8 mouse cellular contexts compared by ENCODE assay signal in genomic region chr7:27765176-27765886, GRCm38 (mm10). TPM values are rescaled to one million over a fixed set of nuclear protein-coding genes. Genes with fewer than 3 reads are reported as not detected.
A peak's percentile ranks its signal among the peaks of the same experiment; 100 is the strongest.
DNase-seq lines count a peak whose midpoint lies in the region; ATAC-seq lines count a peak whose summit lies in the region.

No protein-coding gene starts in this region.

- H3K4me3 ChIP-seq in kidney, embryonic 16.5 days (ENCODE audit: low read length): peak overlapping the region; percentile 38
- H3K4me3 ChIP-seq in forebrain, embryonic 15.5 days: peak overlapping the region; percentile 32
- peak overlapping the region; percentile 28; the same call in 1 of the 2 replicates for H3K4me3 ChIP-seq in liver, embryonic 11.5 days (ENCODE audit: low read depth, low read length)
- peak overlapping the region; percentile 15 for H3K4me3 ChIP-seq in neural tube, embryonic 15.5 days (replicated peaks)

- WGBS in kidney, embryonic 16.5 days: 11% methylated on average over 17 of the region's 17 CpGs
- WGBS in forebrain, embryonic 15.5 days: 17% methylated on average over 17 of the region's 17 CpGs
- 7% methylated on average over 16 of the region's 17 CpGs for WGBS in liver, embryonic 11.5 days
- WGBS in neural tube, embryonic 15.5 days: 17% methylated on average over 17 of the region's 17 CpGs

- peak overlapping the region; percentile 62 for H3K4me2 ChIP-seq in kidney, embryonic 16.5 days (replicated peaks; ENCODE audit: low read depth, low read length)
- H3K4me2 ChIP-seq in forebrain, embryonic 15.5 days (replicated peaks): peak overlapping the region; percentile 46
- peak overlapping the region; percentile 64 for H3K4me2 ChIP-seq in liver, embryonic 11.5 days
- peak overlapping the region; percentile 43 for H3K4me2 ChIP-seq in neural tube, embryonic 15.5 days

- H3K36me3 ChIP-seq in kidney, embryonic 16.5 days (ENCODE audit: insufficient read depth, low read length): no peaks in the 10 kb centered on the region
- H3K36me3 ChIP-seq in forebrain, embryonic 15.5 days: no peaks in the 10 kb centered on the region
- H3K36me3 ChIP-seq in liver, embryonic 11.5 days (ENCODE audit: control insufficient read depth, insufficient read depth, low read length): no peaks in the 10 kb centered on the region
- no peaks in the 10 kb centered on the region for H3K36me3 ChIP-seq in neural tube, embryonic 15.5 days

- H3K27me3 ChIP-seq in kidney, embryonic 16.5 days (ENCODE audit: insufficient read depth, low read length): no peaks in the 10 kb centered on the region
- H3K27me3 ChIP-seq in forebrain, embryonic 15.5 days: no peaks in the 10 kb centered on the region
- H3K27me3 ChIP-seq in liver, embryonic 11.5 days (replicated peaks; ENCODE audit: control insufficient read depth, insufficient read depth, low read length): no peaks in the 10 kb centered on the region
- H3K27me3 ChIP-seq in neural tube, embryonic 15.5 days (replicated peaks): no peaks in the 10 kb centered on the region

- H3K27ac ChIP-seq in kidney, embryonic 16.5 days (ENCODE audit: low read length): no peak overlapping the region
- H3K27ac ChIP-seq in forebrain, embryonic 15.5 days (replicated peaks): no peak overlapping the region
- no peak overlapping the region for H3K27ac ChIP-seq in liver, embryonic 11.5 days (ENCODE audit: low read depth, low read length)
- H3K27ac ChIP-seq in neural tube, embryonic 15.5 days (replicated peaks): no peak overlapping the region

- peak overlapping the region; percentile 54; the same call in 1 of the 2 replicates for H3K9ac ChIP-seq in kidney, embryonic 16.5 days (replicated peaks; ENCODE audit: low read length)
- H3K9ac ChIP-seq in forebrain, embryonic 15.5 days (replicated peaks): peak overlapping the region; percentile 24; the same call in 1 of the 2 replicates
- H3K9ac ChIP-seq in liver, embryonic 11.5 days (ENCODE audit: low read depth, low read length): 0 out of 2 replicates have a peak overlapping the region, but pooled peaks have one; percentile 25
- H3K9ac ChIP-seq in neural tube, embryonic 15.5 days (replicated peaks): no peak overlapping the region

- no peak for DNase-seq in kidney, postnatal 25 days
- DNase-seq in liver, embryonic 11.5 days (ENCODE audit: low spot score): no peak
- DNase-seq in adrenal gland, postnatal 14 days: no peak
- DNase-seq in layer of hippocampus, adult 8-10 months (ENCODE audit: low spot score in 2 of 2): no peak
- no peak for DNase-seq in right cerebral cortex, adult 18-20 months

- H3K4me1 ChIP-seq in kidney, embryonic 16.5 days (ENCODE audit: insufficient read depth, low read length): 0 out of 2 replicates have a peak, but pooled peaks cover 3% of the 10 kb centered on the region
- H3K4me1 ChIP-seq in forebrain, embryonic 15.5 days: peaks cover 3% of the 10 kb centered on the region; the same call in 1 of the 2 replicates
- no peaks in the 10 kb centered on the region for H3K4me1 ChIP-seq in liver, embryonic 11.5 days (replicated peaks; ENCODE audit: control insufficient read depth, insufficient read depth, low read length)
- H3K4me1 ChIP-seq in neural tube, embryonic 15.5 days: no peaks in the 10 kb centered on the region

- H3K9me3 ChIP-seq in kidney, embryonic 16.5 days (ENCODE audit: low read length): no peaks in the 10 kb centered on the region
- H3K9me3 ChIP-seq in forebrain, embryonic 15.5 days: no peaks in the 10 kb centered on the region
- no peaks in the 10 kb centered on the region for H3K9me3 ChIP-seq in liver, embryonic 11.5 days (ENCODE audit: control insufficient read depth, low read length)
- H3K9me3 ChIP-seq in neural tube, embryonic 15.5 days (replicated peaks): no peaks in the 10 kb centered on the region

- ATAC-seq in kidney, embryonic 16.5 days (ENCODE audit: low FRiP score, low TSS enrichment): no peak
- no peak for ATAC-seq in forebrain, embryonic 15.5 days (replicated peaks)
- ATAC-seq in liver, embryonic 11.5 days (replicated peaks; ENCODE audit: low FRiP score): no peak
- ATAC-seq in neural tube, embryonic 15.5 days (ENCODE audit: low FRiP score): no peak

RNA-seq across cellular contexts. Expression of gene Zfp60, which starts 34.1 kb away (rescaled TPM):
- 36.8 and 45.6 TPM in 2 replicates for polyA plus RNA-seq in kidney, embryonic 16.5 days (2015; fragmentation: Nextera tagmentation; extraction: Ambion mirVana)
- 126 and 128 TPM in 2 replicates for polyA plus RNA-seq in forebrain, embryonic 15.5 days (2015; fragmentation: Nextera tagmentation; extraction: Ambion mirVana)
- polyA plus RNA-seq in liver, embryonic 11.5 days (2014; fragmentation: Nextera tagmentation; extraction: Ambion mirVana): 15.8 and 17.5 TPM in 2 replicates
- 81.5 and 89.4 TPM in 2 replicates for polyA plus RNA-seq in neural tube, embryonic 15.5 days (2015; fragmentation: Nextera tagmentation; extraction: Ambion mirVana)
- 12.5 and 16.0 TPM in 2 replicates for total RNA-seq in adrenal gland, postnatal 14 days (2021)
- total RNA-seq in layer of hippocampus, adult 8-10 months (2022): 10 to 100 TPM; 37.9 to 43.5 (median 41.4) TPM

RNA-seq across cellular contexts. Expression of gene Zfp626, which starts 41.7 kb away (rescaled TPM):
- 1.8 and 2.5 TPM in 2 replicates for polyA plus RNA-seq in kidney, embryonic 16.5 days (2015; fragmentation: Nextera tagmentation; extraction: Ambion mirVana)
- 2.8 and 3.0 TPM in 2 replicates for polyA plus RNA-seq in forebrain, embryonic 15.5 days (2015; fragmentation: Nextera tagmentation; extraction: Ambion mirVana)
- 1.6 and 2.3 TPM in 2 replicates for polyA plus RNA-seq in liver, embryonic 11.5 days (2014; fragmentation: Nextera tagmentation; extraction: Ambion mirVana)
- polyA plus RNA-seq in neural tube, embryonic 15.5 days (2015; fragmentation: Nextera tagmentation; extraction: Ambion mirVana): 2.0 and 2.1 TPM in 2 replicates
- total RNA-seq in adrenal gland, postnatal 14 days (2021): 7.0 and 7.7 TPM in 2 replicates
- total RNA-seq in layer of hippocampus, adult 8-10 months (2022): 10 to 100 TPM in 1 of 4 experiments, 1 to 10 TPM in 3; 8.6 to 10.6 (median 9.3) TPM
